Mouse (Mus musculus): ENCODE results near the gene Muc3.

DNA sequence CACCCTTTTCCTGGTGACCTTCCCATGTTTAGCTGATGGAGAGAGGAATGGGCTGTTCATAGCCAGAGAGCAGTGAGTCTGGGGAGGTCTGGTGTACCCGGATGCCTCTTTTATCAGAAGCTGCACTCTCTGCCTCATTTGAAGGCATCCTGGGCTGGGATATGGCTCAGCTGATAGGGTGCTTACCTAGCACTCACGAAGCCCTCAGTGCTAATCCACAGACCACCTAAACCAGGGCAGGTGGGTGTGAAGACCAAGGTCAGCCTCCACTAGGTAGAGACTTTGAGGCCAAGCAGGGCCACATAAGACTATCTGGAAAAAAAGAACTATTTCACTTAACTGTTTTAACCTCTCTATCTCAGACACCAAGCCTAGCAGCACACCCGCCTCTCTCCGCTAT lies 25.6 kb downstream of the Muc3 start:
- TF ChIP-seq CTCF (conservative IDR thresholded peaks at IDR 0.05; ENCODE audit: insufficient read depth, insufficient read length, low read depth, low read length) (no peak), POLR2A (IDR thresholded peaks at IDR 0.05; ENCODE audit: low read depth, low read length) (no peak)
